Mouse (Mus musculus): ENCODE measurements at regions not wholly inside any gene's neighbourhood (a gene's known extent, or its start where the extent isn't known, plus 50 kb on each side); places are given as distances from the start of the nearest gene placed in this dataset.

DNA sequence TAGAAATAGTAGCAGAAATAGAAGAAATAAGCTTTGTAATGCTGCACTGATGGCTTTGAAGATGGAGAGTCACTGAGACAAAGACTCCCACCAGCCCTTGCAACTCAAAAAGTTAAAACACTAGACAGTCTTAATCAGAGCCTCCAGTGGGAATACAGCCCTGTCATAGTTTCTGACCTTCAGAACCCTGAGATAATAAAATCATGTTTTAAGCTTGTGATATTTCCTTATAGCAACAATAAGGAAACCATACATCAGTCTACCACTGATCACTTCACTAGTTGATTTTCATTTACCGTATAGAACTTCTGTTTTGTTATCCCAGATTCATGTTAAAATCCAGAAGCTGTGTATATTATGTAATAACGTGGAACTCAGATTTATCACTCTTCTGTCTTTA, 139.7 kb upstream of the Xrcc4 start:
- Histone ChIP-seq H3K4me3 (replicated peaks; ENCODE audit: extremely low read depth, low read depth, low read length) (no peak overlapping the region), H3K4me1 (ENCODE audit: control insufficient read depth, insufficient read depth, low read length) (no peaks in the 10 kb centered on the region)
- DNase-seq: no peak
- no peak for TF ChIP-seq CTCF (IDR thresholded peaks at IDR 0.05; ENCODE audit: insufficient read depth, low read length)
- TF ChIP-seq POLR2A (IDR thresholded peaks at IDR 0.05; ENCODE audit: borderline replicate concordance, extremely low read depth, low read depth, low read length): no peak
- 82% methylated on average over 2 of the region's 2 CpGs for WGBS

DNA sequence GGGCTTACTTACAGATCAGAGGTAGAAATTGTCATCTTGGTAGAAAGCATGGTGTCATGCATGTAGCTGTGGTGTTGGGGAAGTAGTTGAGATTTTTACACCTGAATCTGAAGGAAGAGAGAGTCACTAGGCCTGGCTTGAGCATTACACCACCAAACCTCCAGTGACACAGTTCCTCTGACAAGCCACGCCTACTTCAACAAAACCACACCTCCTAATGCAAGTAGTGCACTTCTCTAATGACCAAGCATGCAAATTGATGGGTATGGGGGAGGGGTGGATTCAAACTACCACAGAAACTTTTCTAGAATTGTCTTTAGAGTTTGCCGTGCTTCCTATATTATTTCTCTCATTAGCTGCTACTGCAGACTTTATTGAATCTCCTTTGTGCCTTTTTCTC, 136.8 kb upstream of the Xrcc4 start:
- Histone ChIP-seq H3K4me1 (ENCODE audit: control insufficient read depth, insufficient read depth, low read length) (no peaks in the 10 kb centered on the region), H3K4me3 (replicated peaks; ENCODE audit: extremely low read depth, low read depth, low read length) (no peak overlapping the region)
- no peak for DNase-seq
- TF ChIP-seq POLR2A (IDR thresholded peaks at IDR 0.05; ENCODE audit: borderline replicate concordance, extremely low read depth, low read depth, low read length) (no peak), CTCF (IDR thresholded peaks at IDR 0.05; ENCODE audit: insufficient read depth, low read length) (no peak)
- 81% methylated on average over 2 of the region's 2 CpGs for WGBS

DNA sequence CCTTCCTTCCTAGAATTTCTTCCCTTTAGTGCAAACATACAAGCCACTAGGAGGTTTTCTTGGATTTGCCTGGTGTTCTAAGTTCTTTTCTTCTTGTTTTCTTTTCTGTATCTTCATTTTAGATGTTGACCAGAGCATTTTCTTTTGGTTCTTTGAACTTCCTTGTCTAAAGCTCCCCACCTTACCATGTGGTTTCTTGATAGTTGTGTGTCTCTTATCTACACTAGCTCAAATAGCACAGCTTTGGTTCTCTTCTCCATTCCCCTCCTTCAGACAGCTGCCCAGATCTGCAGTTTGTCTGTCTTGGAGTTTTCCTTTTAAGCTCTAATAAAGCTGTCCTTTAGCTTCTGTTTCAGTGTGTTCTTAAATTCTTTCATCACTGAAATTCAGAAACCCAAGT, 123.0 kb upstream of the Xrcc4 start:
- Histone ChIP-seq H3K4me1 (ENCODE audit: control insufficient read depth, insufficient read depth, low read length) (no peaks in the 10 kb centered on the region), H3K4me3 (replicated peaks; ENCODE audit: extremely low read depth, low read depth, low read length) (no peak overlapping the region)
- no peak for DNase-seq
- TF ChIP-seq POLR2A (IDR thresholded peaks at IDR 0.05; ENCODE audit: borderline replicate concordance, extremely low read depth, low read depth, low read length) (no peak), CTCF (IDR thresholded peaks at IDR 0.05; ENCODE audit: insufficient read depth, low read length) (no peak)

DNA sequence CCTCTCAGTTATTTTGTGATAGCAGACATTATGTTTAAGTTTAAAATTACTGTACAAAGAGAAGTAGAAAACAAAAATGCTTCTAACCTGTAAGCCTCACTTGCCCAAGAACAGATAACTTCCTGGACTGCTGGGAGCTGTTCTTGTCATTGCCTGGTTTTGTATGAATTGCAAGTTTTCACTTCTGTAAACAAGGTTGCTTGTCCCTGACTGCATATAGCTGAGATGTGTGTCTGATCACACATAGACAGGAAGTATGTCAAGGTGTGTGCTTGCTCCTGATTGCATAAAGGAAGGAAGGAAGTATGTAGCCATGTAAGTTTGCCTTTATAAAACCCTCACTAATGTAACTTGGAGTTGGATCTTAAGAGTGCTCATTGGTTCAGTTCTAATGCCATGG, 118.5 kb upstream of the Xrcc4 start:
- TF ChIP-seq POLR2A (IDR thresholded peaks at IDR 0.05; ENCODE audit: borderline replicate concordance, extremely low read depth, low read depth, low read length): no peak
- no peak for TF ChIP-seq CTCF (IDR thresholded peaks at IDR 0.05; ENCODE audit: insufficient read depth, low read length)
- Histone ChIP-seq H3K4me3 (replicated peaks; ENCODE audit: extremely low read depth, low read depth, low read length) (no peak overlapping the region), H3K4me1 (ENCODE audit: control insufficient read depth, insufficient read depth, low read length) (no peaks in the 10 kb centered on the region)
- DNase-seq: no peak

All from lung, adult 2 months (tissue).